Mouse (Mus musculus) kidney, embryonic 16.5 days (tissue): ENCODE data around the gene Mtx1. TPM values are rescaled to one million over a fixed set of nuclear protein-coding genes. Genes with fewer than 3 reads are reported as not detected.

Source experiments
- ATAC-seq: fragments of 200-750 bp; cut with Nextera tagmentation; 2 replicates; pipeline ENCODE4 v1.8.0; 2017; ENCODE audit warnings: moderate TSS enrichment; ENCODE audit not compliant: low FRiP score, low TSS enrichment
- H3K27ac ChIP-seq: fragments of 300-500 bp; sonication (generic); 2 replicates; pipeline ENCODE4 v1.5.1; 2014; ENCODE audit warnings: low read length
- H3K27me3 ChIP-seq: fragments of 300-500 bp; sonication (generic); 2 replicates; pipeline ENCODE4 v1.6.1; 2014; ENCODE audit warnings: low read length, control low read depth, mixed read lengths; ENCODE audit not compliant: insufficient read depth
- H3K36me3 ChIP-seq: fragments of 300-500 bp; sonication (generic); 2 replicates; pipeline ENCODE4 v1.6.1; 2014; ENCODE audit warnings: low read length, control low read depth, mixed read lengths; ENCODE audit not compliant: insufficient read depth
- H3K4me1 ChIP-seq: fragments of 300-500 bp; sonication (generic); 2 replicates; pipeline ENCODE4 v1.6.1; 2014; ENCODE audit warnings: low read length, control low read depth, mixed read lengths; ENCODE audit not compliant: insufficient read depth
- H3K4me2 ChIP-seq: fragments of 300-500 bp; sonication (generic); replicated peaks from 2 replicates; pipeline ENCODE4 v1.6.1; 2014; ENCODE audit warnings: low read depth, low read length
- H3K4me3 ChIP-seq: fragments of 300-500 bp; sonication (generic); 2 replicates; pipeline ENCODE4 v1.5.1; 2014; ENCODE audit warnings: mild to moderate bottlenecking, low read length
- H3K9ac ChIP-seq: fragments of 300-500 bp; sonication (generic); replicated peaks from 2 replicates; pipeline ENCODE4 v1.6.1; 2014; ENCODE audit warnings: low read length
- H3K9me3 ChIP-seq: fragments of 300-500 bp; sonication (generic); 2 replicates; pipeline ENCODE4 v1.6.1; 2016; ENCODE audit warnings: low read length, control low read depth
- WGBS: fragments of 180-500 bp; shearing (Covaris S2); extraction: QIAGEN DNeasy Blood & Tissue Kit; methylation state at CpG from one replicate; pipeline ENCODE4 v1.1.7; 2014; 5-methylcytosine and 5-hydroxymethylcytosine counted together
- polyA plus RNA-seq: library from polyadenylated mRNA; unstranded; fragments of >200 nt; fragmentation: Nextera tagmentation; extraction: Ambion mirVana; gene quantifications from 2 replicates; pipeline ENCODE4 v1.2.1, GENCODE M21; 2015

Gene Mtx1
- polyA plus RNA-seq, 1 experiment from 2014 or later, result 227 TPM

- Histone ChIP-seq H3K4me3 (no peak overlapping the region), H3K9ac (no peak overlapping the region), H3K27ac (no peak overlapping the region), H3K4me2 (no peak overlapping the region), H3K4me1 (peaks cover 8% of the 10 kb centered on the region), H3K36me3 (no peaks in the 10 kb centered on the region), H3K27me3 (no peaks in the 10 kb centered on the region), H3K9me3 (no peaks in the 10 kb centered on the region)
- WGBS, result 84% methylated on average over 5 of the region's 5 CpGs
- no peak for ATAC-seq
Measured at GRCm38 (mm10) chr3:89256177-89256576, 29.3 kb upstream of the Mtx1 start.

GRCm38 (mm10) chr3:89254994-89255393, 28.1 kb upstream of the Mtx1 start:
- ATAC-seq, result no peak
- H3K9ac ChIP-seq, result no peak overlapping the region
- H3K4me2 ChIP-seq, result no peak overlapping the region
- H3K4me1 ChIP-seq, result peaks cover 16% of the 10 kb centered on the region
- WGBS, result 94% methylated on average over 5 of the region's 5 CpGs
- no peak overlapping the region for H3K27ac ChIP-seq
- no peaks in the 10 kb centered on the region for H3K36me3 ChIP-seq
- no peaks in the 10 kb centered on the region for H3K9me3 ChIP-seq
- H3K27me3 ChIP-seq, result no peaks in the 10 kb centered on the region
- no peak overlapping the region for H3K4me3 ChIP-seq

- Histone ChIP-seq H3K4me1 (peaks cover 25% of the 10 kb centered on the region), H3K27me3 (no peaks in the 10 kb centered on the region), H3K4me3 (no peak overlapping the region), H3K36me3 (peaks cover 10% of the 10 kb centered on the region; the same call in 1 of the 2 replicates), H3K9me3 (no peaks in the 10 kb centered on the region), H3K27ac (peak overlapping the region; percentile 59), H3K4me2 (peak overlapping the region; percentile 45), H3K9ac (no peak overlapping the region; the same call in 1 of the 2 replicates)
- peak; percentile 67 for ATAC-seq
- under 1% methylated on average over 17 of the region's 17 CpGs for WGBS
Measured at GRCm38 (mm10) chr3:89251365-89251895, 24.5 kb upstream of the Mtx1 start.

GRCm38 (mm10) chr3:89250435-89251040, 23.6 kb upstream of the Mtx1 start:
- ATAC-seq, result 0 out of 2 replicates have a peak, but pooled peaks have one; percentile 3
- H3K36me3 ChIP-seq, result peaks cover 10% of the 10 kb centered on the region; the same call in 1 of the 2 replicates
- H3K9me3 ChIP-seq, result no peaks in the 10 kb centered on the region
- H3K4me2 ChIP-seq, result no peak overlapping the region
- H3K9ac ChIP-seq, result no peak overlapping the region
- H3K4me1 ChIP-seq, result peaks cover 31% of the 10 kb centered on the region
- WGBS, result 16% methylated on average over 7 of the region's 7 CpGs
- H3K27me3 ChIP-seq, result no peaks in the 10 kb centered on the region
- no peak overlapping the region for H3K4me3 ChIP-seq
- peak overlapping the region; percentile 52; the same call in 1 of the 2 replicates for H3K27ac ChIP-seq

GRCm38 (mm10) chr3:89247466-89247865, 20.6 kb upstream of the Mtx1 start:
- H3K4me2 ChIP-seq, result peak overlapping the region; percentile 92

GRCm38 (mm10) chr3:89246261-89247100, 19.6 kb upstream of the Mtx1 start, which contains the start of gene Trim46:
TSS of gene Trim46 (minus strand) at chr3:89246309.
- peaks cover 10% of the 10 kb centered on the region; the same call in 1 of the 2 replicates for H3K36me3 ChIP-seq
- ATAC-seq, result peak; percentile 59
- no peaks in the 10 kb centered on the region for H3K9me3 ChIP-seq
- peaks cover 53% of the 10 kb centered on the region for H3K4me1 ChIP-seq
- peak within 1 kb of the TSS; percentile 84 for H3K27ac ChIP-seq
- H3K9ac ChIP-seq, result peak within 1 kb of the TSS; percentile 86
- H3K4me3 ChIP-seq, result peak within 1 kb of the TSS; percentile 89
- peak within 1 kb of the TSS; percentile 92 for H3K4me2 ChIP-seq
- WGBS, result under 1% methylated on average over 42 of the region's 42 CpGs
- peaks cover 7% of the 10 kb centered on the region; the same call in 1 of the 2 replicates for H3K27me3 ChIP-seq

More at GRCm38 (mm10) chr3:89247466-89247865, 20.6 kb upstream of the Mtx1 start:
- ATAC-seq, result no peak
- Histone ChIP-seq H3K9ac (peak overlapping the region; percentile 86), H3K36me3 (peaks cover 10% of the 10 kb centered on the region; the same call in 1 of the 2 replicates), H3K27me3 (peaks cover 7% of the 10 kb centered on the region; the same call in 1 of the 2 replicates), H3K9me3 (no peaks in the 10 kb centered on the region), H3K4me1 (peaks cover 59% of the 10 kb centered on the region), H3K4me3 (peak overlapping the region; percentile 89), H3K27ac (no peak overlapping the region)
- WGBS, result 75% methylated on average over 4 of the region's 4 CpGs

GRCm38 (mm10) chr3:89245688-89246171, 18.8 kb upstream of the Mtx1 start, which contains the start of gene Krtcap2:
TSS of gene Krtcap2 (plus strand) at chr3:89245966.
- peak within 1 kb of the TSS; percentile 86 for H3K9ac ChIP-seq
- no peaks in the 10 kb centered on the region for H3K9me3 ChIP-seq
- peaks cover 47% of the 10 kb centered on the region for H3K4me1 ChIP-seq
- H3K4me2 ChIP-seq, result peak within 1 kb of the TSS; percentile 92
- 0 out of 2 replicates have a peak, but pooled peaks have one; percentile 3 for ATAC-seq
- H3K27me3 ChIP-seq, result peaks cover 7% of the 10 kb centered on the region; the same call in 1 of the 2 replicates
- 3% methylated on average over 20 of the region's 20 CpGs for WGBS
- H3K27ac ChIP-seq, result peak within 1 kb of the TSS; percentile 84
- H3K36me3 ChIP-seq, result peaks cover 10% of the 10 kb centered on the region; the same call in 1 of the 2 replicates
- peak within 1 kb of the TSS; percentile 89 for H3K4me3 ChIP-seq

GRCm38 (mm10) chr3:89244982-89245687, 18.2 kb upstream of the Mtx1 start:
- Histone ChIP-seq H3K4me2 (peak overlapping the region; percentile 92), H3K4me1 (peaks cover 43% of the 10 kb centered on the region), H3K27ac (peak overlapping the region; percentile 65; the same call in 1 of the 2 replicates), H3K9ac (peak overlapping the region; percentile 65), H3K36me3 (peaks cover 10% of the 10 kb centered on the region; the same call in 1 of the 2 replicates), H3K4me3 (peak overlapping the region; percentile 89), H3K27me3 (peaks cover 7% of the 10 kb centered on the region; the same call in 1 of the 2 replicates), H3K9me3 (no peaks in the 10 kb centered on the region)
- WGBS, result under 1% methylated on average over 23 of the region's 26 CpGs
- ATAC-seq, result 0 out of 2 replicates have a peak, but pooled peaks have one; percentile 5
